Mouse (Mus musculus): ENCODE measurements around the gene Pdhx.

GRCm38 (mm10) chr2:103017391-103017824, 55.9 kb downstream of the Pdhx start:
- TF ChIP-seq CTCF (IDR thresholded peaks at IDR 0.05; ENCODE audit: low read depth, low read length) (no peak), TAL1 (conservative IDR thresholded peaks at IDR 0.05; ENCODE audit: low read depth, low read length) (peak; percentile 26; the same call in 1 of the 2 replicates), GATA1 (IDR thresholded peaks at IDR 0.05; ENCODE audit: borderline replicate concordance, low read length) (no peak), POLR2AphosphoS5 (IDR thresholded peaks at IDR 0.05; ENCODE audit: insufficient replicate concordance, low read depth, low read length) (no peak)
